Mouse (Mus musculus): ENCODE measurements at regions not wholly inside any gene's neighbourhood (a gene's known extent, or its start where the extent isn't known, plus 50 kb on each side); places are given as distances from the start of the nearest gene placed in this dataset.

GRCm38 (mm10) chr14:86150329-86150866 lies 990.6 kb downstream of the Diaph3 start:
- no peak overlapping the region for H3K27ac ChIP-seq (ENCODE audit: insufficient read depth, low read depth, low read length)
- no peak for TF ChIP-seq CTCF (IDR thresholded peaks at IDR 0.05; ENCODE audit: insufficient read depth, low read depth, low read length)
- TF ChIP-seq POLR2A (IDR thresholded peaks at IDR 0.05; ENCODE audit: insufficient read depth, low read depth, low read length), result no peak
- H3K4me3 ChIP-seq (ENCODE audit: insufficient read depth, low read depth, low read length), result no peak overlapping the region
- H3K4me1 ChIP-seq (ENCODE audit: control insufficient read depth, insufficient read depth, low read length), result no peaks in the 10 kb centered on the region
- 96% methylated on average over 3 of the region's 3 CpGs for WGBS

GRCm38 (mm10) chr14:86115254-86116057 lies 1025.6 kb downstream of the Diaph3 start:
- H3K27ac ChIP-seq (ENCODE audit: insufficient read depth, low read depth, low read length), result no peak overlapping the region
- 53% methylated on average over 4 of the region's 4 CpGs for WGBS
- no peak overlapping the region for H3K4me3 ChIP-seq (ENCODE audit: insufficient read depth, low read depth, low read length)
- H3K4me1 ChIP-seq (ENCODE audit: control insufficient read depth, insufficient read depth, low read length), result no peaks in the 10 kb centered on the region
- TF ChIP-seq POLR2A (IDR thresholded peaks at IDR 0.05; ENCODE audit: insufficient read depth, low read depth, low read length) (no peak), CTCF (IDR thresholded peaks at IDR 0.05; ENCODE audit: insufficient read depth, low read depth, low read length) (no peak)

GRCm38 (mm10) chr14:86101497-86101896 lies 1039.5 kb downstream of the Diaph3 start:
- TF ChIP-seq POLR2A (IDR thresholded peaks at IDR 0.05; ENCODE audit: insufficient read depth, low read depth, low read length) (no peak), CTCF (IDR thresholded peaks at IDR 0.05; ENCODE audit: insufficient read depth, low read depth, low read length) (no peak)
- Histone ChIP-seq H3K4me1 (ENCODE audit: control insufficient read depth, insufficient read depth, low read length) (no peaks in the 10 kb centered on the region), H3K4me3 (ENCODE audit: insufficient read depth, low read depth, low read length) (no peak overlapping the region), H3K27ac (ENCODE audit: insufficient read depth, low read depth, low read length) (no peak overlapping the region)
- 69% methylated on average over 1 of the region's 1 CpGs for WGBS

GRCm38 (mm10) chr14:86070313-86071100 lies 1070.5 kb downstream of the Diaph3 start:
- TF ChIP-seq CTCF (IDR thresholded peaks at IDR 0.05; ENCODE audit: insufficient read depth, low read depth, low read length), result no peak
- no peak for TF ChIP-seq POLR2A (IDR thresholded peaks at IDR 0.05; ENCODE audit: insufficient read depth, low read depth, low read length)

GRCm38 (mm10) chr14:86069329-86069728 lies 1071.7 kb downstream of the Diaph3 start:
- Histone ChIP-seq H3K4me1 (ENCODE audit: control insufficient read depth, insufficient read depth, low read length) (no peaks in the 10 kb centered on the region), H3K4me3 (ENCODE audit: insufficient read depth, low read depth, low read length) (no peak overlapping the region), H3K27ac (ENCODE audit: insufficient read depth, low read depth, low read length) (no peak overlapping the region)
- no peak for TF ChIP-seq CTCF (IDR thresholded peaks at IDR 0.05; ENCODE audit: insufficient read depth, low read depth, low read length)
- no peak for TF ChIP-seq POLR2A (IDR thresholded peaks at IDR 0.05; ENCODE audit: insufficient read depth, low read depth, low read length)
- WGBS, result 27% methylated on average over 1 of the region's 1 CpGs

More at GRCm38 (mm10) chr14:86070313-86071100, 1070.5 kb downstream of the Diaph3 start:
- Histone ChIP-seq H3K4me3 (ENCODE audit: insufficient read depth, low read depth, low read length) (no peak overlapping the region), H3K4me1 (ENCODE audit: control insufficient read depth, insufficient read depth, low read length) (no peaks in the 10 kb centered on the region), H3K27ac (ENCODE audit: insufficient read depth, low read depth, low read length) (no peak overlapping the region)
- WGBS, result 42% methylated on average over 6 of the region's 6 CpGs

- TF ChIP-seq POLR2A (IDR thresholded peaks at IDR 0.05; ENCODE audit: insufficient read depth, low read depth, low read length), result no peak
- TF ChIP-seq CTCF (IDR thresholded peaks at IDR 0.05; ENCODE audit: insufficient read depth, low read depth, low read length), result no peak
- 100% methylated on average over 1 of the region's 1 CpGs for WGBS
- no peak overlapping the region for H3K4me3 ChIP-seq (ENCODE audit: insufficient read depth, low read depth, low read length)
- no peaks in the 10 kb centered on the region for H3K4me1 ChIP-seq (ENCODE audit: control insufficient read depth, insufficient read depth, low read length)
- no peak overlapping the region for H3K27ac ChIP-seq (ENCODE audit: insufficient read depth, low read depth, low read length)
Measured at GRCm38 (mm10) chr14:86067743-86068142, 1073.3 kb downstream of the Diaph3 start.

GRCm38 (mm10) chr14:86063620-86063943 lies 1077.5 kb downstream of the Diaph3 start:
- Histone ChIP-seq H3K4me3 (ENCODE audit: insufficient read depth, low read depth, low read length) (no peak overlapping the region), H3K4me1 (ENCODE audit: control insufficient read depth, insufficient read depth, low read length) (no peaks in the 10 kb centered on the region), H3K27ac (ENCODE audit: insufficient read depth, low read depth, low read length) (no peak overlapping the region)
- 41% methylated on average over 3 of the region's 3 CpGs for WGBS
- TF ChIP-seq CTCF (IDR thresholded peaks at IDR 0.05; ENCODE audit: insufficient read depth, low read depth, low read length) (no peak), POLR2A (IDR thresholded peaks at IDR 0.05; ENCODE audit: insufficient read depth, low read depth, low read length) (no peak)

GRCm38 (mm10) chr14:86062885-86063619 lies 1078.0 kb downstream of the Diaph3 start:
- WGBS, result 37% methylated on average over 11 of the region's 11 CpGs
- TF ChIP-seq CTCF (IDR thresholded peaks at IDR 0.05; ENCODE audit: insufficient read depth, low read depth, low read length) (no peak), POLR2A (IDR thresholded peaks at IDR 0.05; ENCODE audit: insufficient read depth, low read depth, low read length) (no peak)
- Histone ChIP-seq H3K4me1 (ENCODE audit: control insufficient read depth, insufficient read depth, low read length) (no peaks in the 10 kb centered on the region), H3K4me3 (ENCODE audit: insufficient read depth, low read depth, low read length) (no peak overlapping the region), H3K27ac (ENCODE audit: insufficient read depth, low read depth, low read length) (no peak overlapping the region)

All from olfactory bulb, adult 2 months (tissue).